Mouse (Mus musculus) T-helper 17 cell (primary cell): Measurements from ENCODE around the gene Dpy19l3.

ENCODE experiments used
- in situ Hi-C, 2 experiments: fragments of 300-600 bp; cut with MboI, MseI; formaldehyde crosslinking; loops; 1 replicate in 1 of 2; 2 replicates in 1 of 2; pipeline ENCODE4 v1.15.1; 2025; ENCODE audit warnings: high pct_unique_total_duplicates in 2 of 2

Gene Dpy19l3

DNA sequence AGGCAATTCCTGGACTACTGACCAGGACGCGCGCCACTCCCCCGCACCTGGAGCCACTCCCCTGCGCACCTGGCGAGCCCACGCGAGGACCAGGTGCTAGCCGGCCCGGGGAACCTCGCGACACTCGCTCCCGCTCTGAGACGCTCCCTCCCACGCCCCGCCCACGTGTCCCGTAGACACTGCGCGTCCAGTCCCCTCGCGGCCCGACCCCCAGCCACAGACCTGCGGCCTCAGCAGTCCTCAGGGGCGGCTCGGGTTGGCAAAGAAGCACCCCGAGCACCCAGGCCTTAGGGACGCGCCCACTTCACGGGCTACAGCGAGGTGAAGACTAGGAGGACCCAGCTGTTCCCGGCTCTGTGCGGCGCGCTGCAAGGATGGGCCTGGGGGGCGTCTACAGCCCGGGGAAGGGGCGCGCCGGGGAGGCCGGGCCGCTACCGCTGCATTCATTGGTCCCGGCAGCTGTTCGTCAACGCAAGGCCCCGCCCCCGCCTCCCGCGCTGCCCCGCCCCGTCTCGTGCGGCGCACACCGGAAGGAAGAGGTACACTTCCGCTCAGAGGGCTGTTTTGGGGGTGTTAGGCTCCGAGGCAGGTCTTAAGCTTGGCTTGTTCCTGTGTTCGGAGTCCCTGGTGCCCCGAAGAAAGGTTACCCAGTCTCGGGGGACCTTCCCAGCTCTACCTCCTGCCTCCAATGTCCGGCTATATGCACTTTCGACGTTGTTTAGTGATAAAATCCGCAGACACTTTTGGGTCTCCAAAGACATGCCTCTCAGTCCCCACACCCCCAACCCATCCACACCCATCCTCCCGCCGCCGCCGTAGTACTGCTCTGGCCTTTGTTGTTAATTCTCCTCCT lies at the start of gene Dpy19l3:
TSS of gene Dpy19l3 (minus strand) at position 422 of the 853 bp plus-strand sequence.
- in situ Hi-C loops = no loop called here

DNA sequence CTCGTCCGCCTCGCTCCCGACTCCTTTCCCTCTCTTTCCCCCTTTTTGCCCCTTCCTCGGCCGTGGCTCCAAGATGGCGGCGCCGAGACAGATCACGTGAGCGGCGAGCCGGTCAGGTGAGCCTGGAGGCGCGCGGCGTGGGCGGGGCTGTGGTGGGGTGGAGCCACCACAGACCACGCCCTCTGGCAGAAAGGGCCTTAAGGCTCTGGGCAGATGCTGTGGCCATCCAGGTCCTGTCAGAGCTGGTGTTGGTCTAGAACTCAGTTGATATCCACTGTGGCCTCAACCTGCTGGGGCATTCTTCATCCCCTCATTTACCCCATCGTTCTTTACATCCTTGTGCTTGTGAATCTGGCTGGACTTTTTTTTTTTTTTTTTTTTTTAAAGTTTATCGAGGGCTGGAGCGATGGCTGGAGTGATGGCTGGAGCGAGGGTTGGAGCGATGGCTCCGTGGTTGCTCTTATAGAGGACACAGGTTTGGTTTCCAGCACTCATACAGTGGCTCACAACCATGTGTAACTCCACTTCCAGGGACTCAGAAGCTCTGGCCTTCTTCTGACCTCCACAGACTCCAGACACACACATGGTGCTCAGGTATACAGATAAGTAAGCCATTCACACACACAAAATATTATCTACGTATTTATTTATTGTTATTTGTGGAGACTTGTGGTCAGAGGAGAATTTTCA lies 48.8 kb upstream of the Dpy19l3 start, which contains the start of gene Zfp507:
TSS of gene Zfp507 (minus strand) at position 98 of the 690 bp plus-strand sequence.
- in situ Hi-C loops = no loop called here

DNA sequence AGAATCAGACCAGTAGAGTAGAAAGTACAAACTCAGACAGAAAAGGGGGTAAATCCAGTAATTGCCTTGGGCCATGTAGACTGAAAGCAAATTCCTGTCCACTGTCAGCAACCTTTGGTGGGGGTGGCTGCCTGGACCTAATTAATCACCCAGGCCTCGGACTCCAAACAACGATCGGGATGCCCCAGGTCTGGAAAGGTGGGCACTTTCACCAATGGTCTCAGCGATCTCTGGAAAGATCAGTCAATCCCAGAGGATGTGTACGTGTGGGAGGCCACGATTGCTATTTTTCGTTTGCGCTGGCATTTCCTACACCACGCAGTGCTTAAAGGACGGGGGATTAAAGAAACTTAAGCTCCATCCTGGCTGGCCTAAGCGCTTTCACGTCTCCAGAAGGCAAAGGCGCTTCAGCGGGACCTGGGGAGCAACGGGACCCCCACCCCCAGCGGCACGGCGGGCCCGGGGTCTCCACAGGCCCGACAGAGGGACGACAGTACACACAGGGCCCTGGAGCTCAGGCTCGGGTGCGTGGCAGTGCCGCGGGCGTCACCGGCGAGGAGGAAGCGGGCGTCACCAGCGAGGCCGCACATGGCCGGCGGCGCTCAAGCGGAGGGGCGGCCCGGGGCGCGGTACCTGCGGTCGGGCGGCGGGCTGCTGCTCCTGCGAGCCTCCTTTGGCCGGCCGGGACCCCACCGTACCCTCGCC lies 48.1 kb upstream of the Dpy19l3 start:
- in situ Hi-C loops = no loop called here

DNA sequence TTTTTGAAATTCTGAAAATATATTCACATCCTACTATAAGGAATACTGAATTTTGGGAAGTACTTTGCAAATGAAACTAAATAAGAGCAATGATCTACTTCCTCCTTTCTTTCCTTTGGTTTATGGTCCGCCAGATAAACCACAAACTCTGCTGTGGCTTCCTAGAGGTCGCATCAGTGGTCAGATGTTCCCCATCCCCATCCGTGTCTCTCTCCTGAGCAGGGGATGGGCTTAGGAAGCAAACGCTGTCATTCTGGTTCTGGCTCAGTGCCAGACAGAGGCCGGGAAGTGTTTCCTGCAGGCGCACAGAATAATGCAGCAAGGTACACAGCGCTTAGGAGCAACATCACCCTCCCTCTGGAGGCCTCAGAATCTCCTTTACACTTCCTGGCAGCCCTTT lies 41.9 kb upstream of the Dpy19l3 start:
- in situ Hi-C loops = loop anchor here in 1 of 2 experiments (25.0 kb wide), 1 partner anchor 1409 kb away; the partner anchor contains the start of gene Lsm14a

DNA sequence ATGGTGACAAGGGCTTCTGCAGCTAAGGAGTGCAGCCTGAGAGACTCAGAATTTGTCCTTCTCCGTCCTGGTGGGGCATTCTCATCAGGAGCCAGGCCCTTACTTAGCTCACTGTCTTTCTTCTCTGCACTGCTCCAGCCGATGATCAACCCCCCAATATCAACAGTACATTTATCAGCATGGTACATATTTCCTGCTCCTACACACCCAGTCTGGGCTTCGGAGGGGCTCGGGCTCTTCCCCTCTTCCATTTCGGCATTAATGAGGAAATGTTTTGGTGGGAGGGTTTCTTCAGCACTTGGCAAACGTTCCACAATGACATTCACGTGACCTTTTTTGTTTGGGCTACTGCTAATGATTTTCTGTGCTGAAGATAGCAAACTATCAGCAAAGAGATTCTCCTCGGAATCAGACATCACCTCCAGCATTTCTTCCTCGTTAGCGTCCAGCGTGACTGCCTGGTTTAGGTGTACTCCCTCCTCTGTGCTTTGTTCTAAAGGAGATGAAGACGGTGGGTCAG lies 40.0 kb upstream of the Dpy19l3 start:
- in situ Hi-C loops = loop anchor here in 1 of 2 experiments (25.0 kb wide), 1 partner anchor 1407 kb away; the partner anchor contains the start of gene Lsm14a

DNA sequence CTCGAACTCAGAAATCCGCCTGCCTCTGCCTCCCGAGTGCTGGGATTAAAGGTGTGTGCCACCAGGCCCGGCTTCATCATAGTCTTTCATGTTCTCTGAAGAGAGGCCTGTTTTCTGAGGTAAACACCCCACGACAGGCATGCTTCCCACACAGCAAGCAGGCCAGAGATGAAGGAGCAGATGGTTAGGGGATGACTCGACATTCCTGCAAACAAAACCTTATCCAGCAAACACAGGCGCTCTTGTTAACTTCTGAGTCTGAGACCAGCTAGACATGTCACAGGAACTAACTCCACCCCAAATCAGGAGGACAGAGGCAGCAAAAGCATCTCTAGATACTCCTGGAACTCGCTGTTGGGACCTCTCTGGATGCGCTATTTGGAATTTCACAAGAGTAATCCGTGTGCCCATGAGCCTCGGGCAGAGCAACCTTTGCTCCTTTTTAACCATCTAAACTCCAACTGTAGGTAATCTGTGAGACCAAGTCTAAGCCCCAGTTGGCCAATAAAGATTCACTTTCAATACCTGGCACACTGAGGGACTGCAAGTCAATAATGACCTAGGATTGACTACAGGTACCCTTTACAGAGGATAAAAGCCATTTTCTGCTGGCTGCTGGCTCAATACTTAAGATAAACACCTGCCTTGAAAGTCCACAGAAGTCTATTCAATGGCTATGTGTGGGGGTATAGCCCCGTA lies 38.0 kb upstream of the Dpy19l3 start:
- in situ Hi-C loops = loop anchor here in 1 of 2 experiments (25.0 kb wide), 1 partner anchor 1405 kb away; the partner anchor contains the start of gene Lsm14a

DNA sequence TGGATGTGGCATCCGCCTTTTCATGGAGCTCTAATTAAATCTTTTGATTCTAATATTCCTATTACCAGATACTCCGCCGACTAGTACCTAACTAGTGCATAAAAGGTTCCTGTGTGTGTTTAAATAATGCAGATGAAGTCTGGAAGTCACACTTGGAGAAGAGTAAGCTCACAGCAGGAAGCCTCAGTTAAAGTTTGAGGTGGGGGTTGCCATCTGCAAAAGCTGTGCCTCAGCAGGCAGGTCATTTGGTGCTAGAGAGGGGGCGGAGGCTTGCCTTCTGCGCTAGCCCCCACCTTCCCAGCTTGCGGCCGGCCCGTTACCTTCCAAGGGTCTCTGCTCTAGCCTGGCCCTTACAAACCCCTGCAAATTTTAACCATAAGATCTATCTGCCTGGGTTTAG lies 36.7 kb upstream of the Dpy19l3 start:
- in situ Hi-C loops = loop anchor here in 1 of 2 experiments (25.0 kb wide), 1 partner anchor 1404 kb away; the partner anchor contains the start of gene Lsm14a

DNA sequence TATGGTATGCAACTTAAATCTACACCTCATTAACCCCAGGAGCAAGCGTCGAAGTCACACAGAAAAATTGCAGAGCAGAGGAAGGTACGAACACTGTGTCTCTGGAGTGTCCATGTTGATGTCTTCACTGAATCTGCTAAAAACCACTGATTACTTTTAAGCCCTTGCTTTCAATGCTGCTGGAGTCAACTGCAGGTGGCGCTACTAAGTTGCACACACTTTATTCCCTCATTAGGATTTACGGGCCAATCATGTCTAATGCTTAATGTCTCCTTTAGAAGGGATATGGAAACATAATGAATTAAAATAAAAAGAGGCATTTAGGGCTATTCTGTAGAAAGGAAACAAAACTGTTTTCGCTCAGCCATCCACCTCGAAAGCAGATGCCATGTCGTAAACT lies 35.9 kb upstream of the Dpy19l3 start:
- in situ Hi-C loops = loop anchor here in 1 of 2 experiments (25.0 kb wide), 1 partner anchor 1403 kb away; the partner anchor contains the start of gene Lsm14a

DNA sequence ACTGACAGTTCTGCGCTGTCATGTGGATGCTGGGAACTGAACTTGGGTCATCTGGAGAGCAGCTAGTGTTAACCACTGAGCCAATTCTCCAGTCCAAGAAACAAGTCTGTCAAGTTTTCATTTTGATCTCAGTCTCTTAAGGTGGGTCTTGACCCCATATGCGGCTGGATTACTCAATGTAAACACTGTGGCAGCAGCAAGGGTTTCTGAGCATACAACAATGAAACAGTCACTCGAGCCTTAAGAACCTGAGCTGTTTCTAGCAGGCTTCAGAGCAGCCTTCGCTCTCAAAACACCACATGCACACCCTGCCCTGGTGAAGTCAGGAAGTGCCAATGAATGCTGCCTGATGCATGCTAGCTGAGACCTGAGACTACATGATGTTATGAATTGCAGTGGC lies 31.3 kb upstream of the Dpy19l3 start:
- in situ Hi-C loops = loop anchor here in 1 of 2 experiments (25.0 kb wide), 1 partner anchor 1398 kb away; the partner anchor contains the start of gene Lsm14a

DNA sequence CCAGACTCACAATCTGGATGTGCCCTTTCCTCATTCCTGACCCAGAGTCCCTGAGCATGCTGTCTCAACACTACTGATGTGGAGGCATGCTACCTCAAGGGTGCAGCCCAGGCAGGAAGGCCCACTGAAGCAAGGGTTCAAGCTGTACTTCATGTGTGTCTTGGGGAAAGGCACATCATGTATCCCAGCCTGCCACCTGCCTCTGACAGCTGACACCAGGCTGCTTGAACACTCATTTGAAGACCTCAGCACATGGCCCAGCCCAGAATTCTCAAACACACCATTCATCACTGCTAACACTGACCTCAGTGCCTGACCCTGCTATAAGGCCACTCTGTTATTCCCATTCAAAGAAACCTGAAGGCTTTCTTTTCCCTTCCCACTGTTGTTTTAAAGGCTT lies 28.0 kb upstream of the Dpy19l3 start:
- in situ Hi-C loops = loop anchor here in 1 of 2 experiments (25.0 kb wide), 1 partner anchor 1395 kb away; the partner anchor contains the start of gene Lsm14a

DNA sequence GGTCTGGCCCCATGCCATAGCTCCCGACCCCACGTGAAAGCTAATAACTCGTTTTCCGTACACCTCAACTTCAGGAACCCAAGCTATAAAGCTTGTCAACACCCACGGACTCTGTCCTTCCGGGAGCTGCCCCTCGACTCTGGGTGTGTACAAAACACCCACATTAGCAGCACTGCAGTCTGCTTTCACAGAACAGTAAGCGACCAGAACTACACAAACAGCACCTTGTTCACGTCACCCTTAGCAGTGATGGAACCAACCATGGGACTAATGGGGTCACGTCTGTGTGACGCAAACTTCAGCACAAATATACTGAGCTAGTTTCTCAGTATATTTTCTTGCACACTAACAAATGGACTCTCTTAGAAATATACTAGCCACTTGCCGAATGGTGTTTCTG lies 19.9 kb upstream of the Dpy19l3 start:
- in situ Hi-C loops = no loop called here

DNA sequence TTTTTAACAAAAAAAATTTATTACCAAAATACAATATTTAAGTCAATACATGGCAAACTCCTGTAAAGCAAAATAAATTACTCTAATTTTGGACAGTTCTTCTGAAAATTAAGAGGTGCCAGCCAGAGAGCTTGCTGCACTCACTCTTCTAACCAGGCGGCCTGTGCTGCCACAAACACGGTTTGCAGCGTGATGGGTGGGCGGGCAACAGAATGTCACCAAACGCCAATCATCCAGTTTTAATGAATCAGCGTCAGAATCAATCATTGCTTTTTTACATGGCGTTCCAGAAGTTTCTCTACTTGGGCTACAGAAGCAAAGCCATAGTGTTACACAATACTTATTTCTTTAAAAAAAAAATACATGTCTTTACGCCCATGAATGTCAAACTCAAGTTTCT lies 18.1 kb upstream of the Dpy19l3 start:
- in situ Hi-C loops = no loop called here

DNA sequence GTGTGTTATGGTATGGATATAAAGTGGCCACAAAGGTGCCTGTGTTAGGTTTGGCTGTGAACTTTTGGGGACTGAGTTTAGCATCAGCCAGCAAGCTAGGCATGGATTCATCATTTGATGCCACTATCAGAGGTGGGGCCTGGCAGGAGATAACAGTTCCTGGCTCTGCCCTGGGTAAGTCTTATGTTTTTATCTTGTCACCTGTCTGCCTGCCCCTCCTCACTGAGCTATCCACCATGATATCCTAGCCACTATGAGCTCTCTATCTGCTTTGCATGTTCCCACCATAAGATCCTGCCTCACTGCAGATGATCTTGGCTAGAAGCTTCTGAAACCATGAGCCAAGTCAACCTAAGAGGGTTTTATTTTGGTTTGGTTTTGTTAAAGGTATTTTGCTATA lies 16.9 kb upstream of the Dpy19l3 start:
- in situ Hi-C loops = no loop called here

DNA sequence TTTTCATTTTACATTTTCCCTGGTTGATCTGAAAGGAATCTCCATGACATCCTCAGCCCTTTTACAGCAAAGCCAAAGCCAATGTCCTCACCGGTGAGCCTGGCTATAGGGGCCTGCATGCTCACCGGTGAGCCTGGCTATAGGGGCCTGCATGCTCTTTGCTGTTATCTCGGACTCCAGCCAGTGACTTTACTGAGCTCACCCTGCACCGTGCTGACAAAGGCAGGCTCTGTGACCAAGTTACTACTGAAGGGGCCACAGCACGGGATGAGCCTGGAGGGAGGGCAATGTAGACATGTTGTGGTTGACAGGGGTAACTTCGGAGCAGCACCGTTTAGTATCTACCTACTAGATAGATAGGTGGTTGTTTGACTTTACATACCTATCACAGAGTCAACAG lies 15.9 kb upstream of the Dpy19l3 start:
- in situ Hi-C loops = no loop called here

DNA sequence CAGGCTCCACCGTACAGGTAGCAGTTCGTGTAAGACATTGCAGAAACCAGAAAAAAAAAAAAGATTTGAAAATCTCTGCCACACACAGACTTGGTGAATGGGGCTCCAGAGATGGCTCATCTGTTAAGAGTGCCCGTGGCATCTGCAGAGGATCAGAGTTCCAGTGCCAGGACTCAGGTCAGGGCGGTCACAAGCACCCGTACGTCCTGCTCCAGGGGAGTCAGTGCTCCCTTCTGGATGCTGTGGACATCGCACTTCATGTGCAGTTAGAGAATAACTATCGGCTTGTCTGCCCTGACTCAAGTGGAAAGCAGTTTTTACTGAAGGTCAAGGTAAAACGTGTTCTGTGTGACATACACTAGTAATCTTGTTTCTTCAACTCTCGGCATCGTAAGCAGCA lies 10.2 kb upstream of the Dpy19l3 start:
- in situ Hi-C loops = loop anchor here in 1 of 2 experiments (5.0 to 10.0 kb wide), 2 partner anchors 93 to 250 kb away; no protein-coding TSS in a partner anchor

DNA sequence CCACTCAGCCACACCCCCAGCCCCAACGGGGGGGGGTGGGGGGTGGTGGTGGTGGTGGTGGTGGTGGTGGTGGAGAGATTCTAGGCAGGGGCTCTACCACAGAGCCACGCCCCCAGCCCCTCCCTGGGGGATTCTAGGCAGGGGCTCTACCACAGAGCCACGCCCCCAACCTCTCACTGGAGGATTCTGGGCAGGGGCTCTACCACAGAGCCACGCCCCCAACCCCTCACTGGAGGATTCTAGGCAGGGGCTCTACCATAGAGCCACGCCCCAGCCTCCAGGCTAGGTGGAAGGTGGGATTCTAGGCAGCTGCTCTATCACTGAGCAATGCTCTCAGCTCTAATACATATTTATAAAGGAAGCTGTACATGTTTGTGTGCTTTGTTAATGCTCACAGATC lies 7.5 kb upstream of the Dpy19l3 start:
- in situ Hi-C loops = loop anchor here in 1 of 2 experiments (5.0 to 10.0 kb wide), 2 partner anchors 96 to 253 kb away; no protein-coding TSS in a partner anchor

DNA sequence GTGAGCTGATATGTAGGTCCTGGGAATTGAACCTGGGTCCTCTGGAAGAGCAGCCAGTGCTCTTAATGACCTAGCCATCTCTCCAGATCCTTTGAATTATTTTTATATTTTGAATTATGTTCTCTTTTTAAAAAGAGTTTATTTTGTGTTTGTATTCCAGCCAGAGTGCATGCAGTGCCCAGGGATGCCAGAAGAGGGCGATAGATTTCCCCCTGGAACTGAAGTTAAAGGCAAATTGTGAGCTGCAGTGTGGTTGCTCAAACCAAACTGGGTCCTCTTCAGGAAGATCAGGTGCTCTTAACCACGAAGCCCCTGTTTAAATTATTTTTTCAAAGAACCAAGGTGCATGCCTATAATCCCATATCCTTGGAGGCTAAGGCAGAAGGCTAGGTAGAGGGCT lies 5.3 kb upstream of the Dpy19l3 start:
- in situ Hi-C loops = loop anchor here in 1 of 2 experiments (5.0 to 10.0 kb wide), 2 partner anchors 98 to 255 kb away; no protein-coding TSS in a partner anchor

DNA sequence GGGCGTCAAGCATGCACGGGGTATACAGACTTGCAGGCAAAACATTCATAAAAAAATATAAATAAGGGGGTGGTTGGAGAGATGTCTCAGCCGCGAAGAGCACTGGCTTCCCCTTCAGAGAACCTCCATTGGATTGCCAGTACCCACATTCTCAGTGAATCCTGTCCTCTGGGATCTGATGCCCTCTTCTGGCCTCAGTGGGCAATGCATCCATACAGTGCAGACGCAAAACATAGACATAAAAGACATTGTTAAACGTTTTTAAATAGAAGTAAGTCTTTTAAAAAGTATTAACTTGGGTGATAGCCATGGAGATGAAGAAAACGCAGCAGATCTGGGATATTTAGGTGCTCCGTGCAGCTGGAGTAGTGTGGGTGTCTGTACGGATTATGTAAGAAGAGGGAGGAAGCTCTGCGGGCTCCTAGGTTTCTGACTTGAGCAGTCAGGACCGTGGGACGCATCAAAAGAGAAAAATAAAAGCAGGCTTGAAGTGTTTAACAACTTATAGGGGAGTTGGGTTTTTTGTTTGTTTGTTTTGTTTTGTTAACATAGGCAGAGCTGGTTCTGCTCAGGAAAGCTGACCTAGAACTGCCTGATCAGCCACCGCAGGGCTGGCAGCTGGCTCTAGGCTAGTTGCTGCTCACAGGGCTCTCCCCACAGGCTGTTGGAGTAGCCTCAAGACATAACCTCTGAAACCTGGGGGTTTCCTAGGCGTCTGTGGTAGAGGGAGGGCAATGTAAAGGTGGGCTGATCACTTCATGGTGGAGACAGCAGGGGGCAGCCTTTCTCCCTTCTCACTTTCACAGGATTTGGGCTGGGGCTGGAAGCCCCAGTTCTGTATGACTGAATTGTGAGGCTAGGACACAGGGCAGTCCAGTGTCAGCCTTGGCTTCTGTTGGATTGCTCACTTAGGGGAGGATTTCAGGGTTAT lies 2.5 kb upstream of the Dpy19l3 start:
- in situ Hi-C loops = no loop called here

DNA sequence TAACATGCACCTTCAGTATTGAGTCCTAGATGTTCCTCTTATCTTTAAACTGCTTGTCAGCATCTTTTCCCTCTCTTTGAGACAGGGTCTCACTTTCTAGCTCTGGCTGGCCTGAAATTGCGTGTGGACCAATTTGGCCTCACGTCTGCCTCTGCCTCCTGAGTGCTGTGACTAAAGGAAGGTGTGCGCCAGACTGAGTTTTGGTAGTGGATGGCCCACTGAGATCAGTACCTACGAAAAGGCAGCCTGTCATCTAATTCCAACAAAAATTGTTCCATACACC lies 573 bp upstream of the Dpy19l3 start:
- in situ Hi-C loops = no loop called here
